Mouse (Mus musculus) liver, adult 2 months (tissue): ENCODE measurements around the gene Atp5g2. TPM values are rescaled to one million over a fixed set of nuclear protein-coding genes. Genes with fewer than 3 reads are reported as not detected.
A peak's percentile ranks its signal among the peaks of the same experiment; 100 is the strongest.

Experiments
- DNase-seq: peaks from one replicate; pipeline ENCODE4 v3.0.0-alpha.2; 2011; ENCODE audit warnings: low read depth, low spot score; ENCODE audit errors: extremely low read depth
- H3K27ac ChIP-seq: fragments of 200-500 bp; replicated peaks from 2 replicates; pipeline ENCODE4 v1.5.1; 2012; ENCODE audit warnings: low read depth, mild to moderate bottlenecking, control low read depth, inconsistent platforms, low read length; ENCODE audit not compliant: insufficient read depth
- H3K27me3 ChIP-seq: fragments of 200-500 bp; 2 replicates; pipeline ENCODE4 v1.6.1; 2012; ENCODE audit warnings: mild to moderate bottlenecking, moderate library complexity, low read length, inconsistent platforms; ENCODE audit not compliant: control insufficient read depth, insufficient read depth
- H3K36me3 ChIP-seq: fragments of 200-500 bp; 2 replicates; pipeline ENCODE4 v1.6.1; 2012; ENCODE audit warnings: low read length, inconsistent platforms; ENCODE audit not compliant: control insufficient read depth, insufficient read depth
- H3K4me1 ChIP-seq: fragments of 200-500 bp; 2 replicates; pipeline ENCODE4 v1.6.1; 2011; ENCODE audit warnings: low read length; ENCODE audit not compliant: control insufficient read depth, insufficient read depth
- H3K4me3 ChIP-seq: fragments of 200-500 bp; 2 replicates; pipeline ENCODE4 v1.5.1; 2011; ENCODE audit warnings: low read depth, mild to moderate bottlenecking, control low read depth, low read length, moderate library complexity; ENCODE audit not compliant: insufficient read depth
- H3K79me2 ChIP-seq: fragments of 200-500 bp; 2 replicates; pipeline ENCODE4 v1.6.1; 2012; ENCODE audit warnings: inconsistent platforms, mild to moderate bottlenecking, low read length, moderate library complexity; ENCODE audit not compliant: control insufficient read depth, insufficient read depth
- H3K9ac ChIP-seq: fragments of 200-500 bp; 2 replicates; pipeline ENCODE4 v1.6.1; 2012; ENCODE audit warnings: low read depth, mild to moderate bottlenecking, control low read depth, inconsistent platforms, low read length
- CTCF ChIP-seq: fragments of 200-500 bp; IDR thresholded peaks from 2 replicates; pipeline ENCODE4 v1.5.1; 2011; ENCODE audit warnings: low read depth, low read length, control low read depth
- POLR2A ChIP-seq: fragments of 200-500 bp; IDR thresholded peaks from 2 replicates; pipeline ENCODE4 v1.6.1; 2011; ENCODE audit warnings: low read length, control low read depth; ENCODE audit not compliant: insufficient read depth; ENCODE audit errors: extremely low read depth
- WGBS: fragments of 180-500 bp; shearing (Covaris S2); methylation state at CpG from one replicate; pipeline ENCODE4 v1.1.7; 2018; 5-methylcytosine and 5-hydroxymethylcytosine counted together
- polyA plus RNA-seq: library from polyadenylated mRNA; depleted of rRNA; stranded (reverse); fragments of >200 nt; gene quantifications from 2 replicates; pipeline ENCODE4 v1.2.3, GENCODE M21; 2012; rRNA removed
- total RNA-seq: library from RNA; depleted of rRNA; stranded (reverse); fragments of >200 nt; gene quantifications from 2 replicates; pipeline ENCODE4 v1.2.3, GENCODE M21; 2014; rRNA removed

Atp5g2 gene
- 149 and 181 TPM in 2 replicates for total RNA-seq
- polyA plus RNA-seq: 342 and 359 TPM in 2 replicates

- DNase-seq: no peak
- WGBS: 21% methylated on average over 37 of the region's 37 CpGs
These were observed at the start of gene Atp5g2 for GRCm38 (mm10) chr15:102672215-102673071. Gene Atp5g2, minus strand, starts transcription at chr15:102672352.

GRCm38 (mm10) chr15:102721016-102721898 is 49.1 kb upstream of the Atp5g2 start:
- peak overlapping the region; percentile 80 for H3K9ac ChIP-seq
- no peak for DNase-seq
- no peaks in the 10 kb centered on the region for H3K79me2 ChIP-seq
- no peak for TF ChIP-seq POLR2A
- no peak for TF ChIP-seq CTCF
- WGBS: 14% methylated on average over 14 of the region's 14 CpGs
- no peaks in the 10 kb centered on the region for H3K27me3 ChIP-seq
- peak overlapping the region; percentile 75 for H3K27ac ChIP-seq
- H3K36me3 ChIP-seq: peaks cover 21% of the 10 kb centered on the region; the same call in 1 of the 2 replicates
- peaks cover 4% of the 10 kb centered on the region; the same call in 1 of the 2 replicates for H3K4me1 ChIP-seq
- peak overlapping the region; percentile 73 for H3K4me3 ChIP-seq

More at GRCm38 (mm10) chr15:102672215-102673071, at the start of gene Atp5g2:
- peak within 1 kb of the TSS; percentile 77 for H3K27ac ChIP-seq
- H3K36me3 ChIP-seq: peaks cover under 1% of the 10 kb centered on the region; the same call in 1 of the 2 replicates
- peaks cover 3% of the 10 kb centered on the region; the same call in 1 of the 2 replicates for H3K4me1 ChIP-seq
- H3K9ac ChIP-seq: peak within 1 kb of the TSS; percentile 74
- peaks cover 9% of the 10 kb centered on the region; the same call in 1 of the 2 replicates for H3K79me2 ChIP-seq
- H3K4me3 ChIP-seq: peak within 1 kb of the TSS; percentile 57
- H3K27me3 ChIP-seq: no peaks in the 10 kb centered on the region
- TF ChIP-seq POLR2A (no peak), CTCF (no peak)

GRCm38 (mm10) chr15:102716132-102716531 is 44.0 kb upstream of the Atp5g2 start:
- no peak overlapping the region for H3K27ac ChIP-seq
- H3K79me2 ChIP-seq: no peaks in the 10 kb centered on the region
- DNase-seq: no peak
- no peaks in the 10 kb centered on the region for H3K27me3 ChIP-seq
- H3K4me1 ChIP-seq: peaks cover 2% of the 10 kb centered on the region; the same call in 1 of the 2 replicates
- TF ChIP-seq POLR2A: no peak
- TF ChIP-seq CTCF: no peak
- 86% methylated on average over 12 of the region's 12 CpGs for WGBS
- H3K9ac ChIP-seq: no peak overlapping the region
- H3K36me3 ChIP-seq: peaks cover 55% of the 10 kb centered on the region; the same call in 1 of the 2 replicates
- no peak overlapping the region for H3K4me3 ChIP-seq

GRCm38 (mm10) chr15:102707736-102708269 is 35.7 kb upstream of the Atp5g2 start:
- no peaks in the 10 kb centered on the region for H3K4me1 ChIP-seq
- 93% methylated on average over 6 of the region's 6 CpGs for WGBS
- no peak overlapping the region for H3K9ac ChIP-seq
- no peaks in the 10 kb centered on the region for H3K79me2 ChIP-seq
- no peak overlapping the region for H3K4me3 ChIP-seq
- no peak for DNase-seq
- peaks cover 30% of the 10 kb centered on the region for H3K36me3 ChIP-seq
- H3K27ac ChIP-seq: no peak overlapping the region
- TF ChIP-seq POLR2A: no peak
- TF ChIP-seq CTCF: no peak
- H3K27me3 ChIP-seq: no peaks in the 10 kb centered on the region

- Histone ChIP-seq H3K4me3 (no peak overlapping the region), H3K27ac (no peak overlapping the region), H3K79me2 (no peaks in the 10 kb centered on the region), H3K36me3 (peaks cover 18% of the 10 kb centered on the region), H3K27me3 (no peaks in the 10 kb centered on the region), H3K4me1 (no peaks in the 10 kb centered on the region), H3K9ac (no peak overlapping the region)
- DNase-seq: no peak
- 83% methylated on average over 7 of the region's 7 CpGs for WGBS
- TF ChIP-seq POLR2A: no peak
- TF ChIP-seq CTCF: no peak
These were observed 33.9 kb upstream of the Atp5g2 start for GRCm38 (mm10) chr15:102705923-102706503.
